Mouse (Mus musculus): ENCODE results near the gene Castor1.
A peak's percentile ranks its signal among the peaks of the same experiment; 100 is the strongest.
"Not testable (repeated sequence)": the region's sequence is repeated elsewhere in the genome, so short reads cannot be mapped to it uniquely, and the experiment has no call there.

Gene Castor1

DNA sequence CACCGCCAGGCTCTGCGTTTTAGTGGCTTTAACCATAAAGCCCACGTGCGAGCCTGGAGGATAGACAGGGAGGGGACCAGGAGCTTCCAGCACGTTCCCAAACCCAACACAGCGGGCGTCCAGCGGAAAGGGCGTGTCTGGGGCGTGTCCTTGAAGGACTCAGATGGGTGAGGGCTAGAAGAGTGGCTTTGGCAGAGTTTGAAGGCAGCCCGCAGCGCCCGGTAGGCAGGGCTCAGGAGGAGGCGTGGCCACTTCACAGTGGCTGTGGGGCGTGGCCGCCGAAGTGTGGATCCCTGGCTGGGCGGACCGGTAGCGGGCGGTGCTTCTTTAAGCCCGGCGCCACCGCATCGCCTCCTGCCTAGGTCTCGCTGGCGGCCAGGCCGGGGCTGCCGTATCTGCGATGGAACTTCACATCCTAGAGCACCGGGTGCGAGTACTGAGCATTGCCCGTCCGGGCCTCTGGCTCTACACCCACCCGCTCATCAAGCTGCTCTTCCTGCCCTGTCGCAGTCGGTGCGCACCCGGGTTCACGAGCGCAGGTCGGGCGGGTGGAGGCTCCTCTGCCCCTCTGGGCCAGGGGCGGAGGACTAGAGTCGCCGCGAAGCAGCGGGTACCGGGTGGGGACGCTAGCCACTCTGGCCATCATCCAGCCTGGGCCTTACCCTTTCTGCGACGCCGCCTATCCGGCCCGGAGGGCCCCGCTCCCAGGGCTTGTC, at the start of gene Castor1:
Gene Castor1 (plus strand): TSS at position 312 of the 716 bp plus-strand sequence.
- peak; percentile 87 to 88 for DNase-seq

DNA sequence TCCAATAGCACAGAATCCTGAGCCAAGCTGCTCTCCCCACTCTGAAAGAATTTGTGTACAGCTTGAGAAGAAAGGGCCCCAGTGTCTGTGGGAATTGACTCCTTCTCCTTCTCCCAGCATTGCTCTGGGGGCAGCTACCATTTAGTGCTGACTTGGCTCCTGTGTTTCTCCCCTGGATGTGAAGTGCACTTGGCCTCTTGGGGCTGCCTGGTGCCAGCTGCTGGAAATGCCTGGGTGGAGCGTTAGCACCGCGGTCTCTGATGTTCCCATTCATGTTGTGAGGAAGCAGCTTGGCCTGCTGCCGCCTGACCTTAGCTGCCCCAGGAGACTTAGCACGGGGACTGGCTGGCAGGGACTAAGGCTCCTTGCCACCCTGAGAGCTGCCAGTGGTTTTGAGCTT, 43.4 kb upstream of the Castor1 start:
- DNase-seq = no peak

DNA sequence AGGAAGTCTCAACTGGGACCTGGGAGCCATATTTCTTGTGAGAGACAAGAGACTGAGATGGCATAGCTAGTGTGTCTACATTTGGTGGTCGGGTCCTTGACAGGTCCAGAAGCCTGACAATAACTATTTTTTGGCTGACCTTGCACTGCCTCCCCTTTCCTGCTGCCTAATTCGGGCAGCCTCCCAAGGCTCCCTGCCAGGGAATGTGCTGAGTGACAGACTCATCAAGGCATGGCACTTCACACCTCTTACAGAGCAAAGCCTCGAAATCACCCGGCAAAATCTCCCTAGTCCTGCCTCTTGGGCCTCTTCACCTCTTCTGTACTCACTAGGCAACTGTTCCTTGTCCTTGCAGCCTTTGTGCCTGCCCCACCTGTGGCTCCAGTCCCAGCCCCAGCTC, 40.3 kb upstream of the Castor1 start:
- DNase-seq = no peak

DNA sequence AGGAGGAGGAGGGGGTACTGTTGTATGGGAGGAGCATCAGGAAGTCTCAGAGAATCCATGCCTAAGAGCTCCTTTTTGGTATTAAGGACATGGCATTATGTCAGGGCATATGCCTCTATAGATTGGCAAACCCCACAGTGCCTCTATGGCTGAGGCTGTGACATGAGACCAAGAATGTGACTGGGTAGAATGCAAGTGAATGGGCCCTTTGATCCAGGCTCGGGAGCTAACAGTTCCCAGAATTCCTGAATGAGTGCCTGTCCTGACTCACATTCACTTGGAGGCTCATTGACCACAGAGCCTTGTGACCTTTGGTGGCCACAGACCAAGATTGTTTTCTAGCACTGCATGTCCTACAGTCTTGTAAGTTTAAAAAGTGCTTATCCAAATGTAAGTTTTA, 36.0 kb upstream of the Castor1 start:
- DNase-seq = no peak

- no peak for DNase-seq
Measured at GRCm38 (mm10) chr11:4183511-4183910, 34.5 kb upstream of the Castor1 start.

- DNase-seq = peak; percentile 23 to 35
Measured at GRCm38 (mm10) chr11:4184251-4184952, 33.6 kb upstream of the Castor1 start.

- DNase-seq = not testable (repeated sequence)
Measured at GRCm38 (mm10) chr11:4185480-4185879, 32.5 kb upstream of the Castor1 start.

DNA sequence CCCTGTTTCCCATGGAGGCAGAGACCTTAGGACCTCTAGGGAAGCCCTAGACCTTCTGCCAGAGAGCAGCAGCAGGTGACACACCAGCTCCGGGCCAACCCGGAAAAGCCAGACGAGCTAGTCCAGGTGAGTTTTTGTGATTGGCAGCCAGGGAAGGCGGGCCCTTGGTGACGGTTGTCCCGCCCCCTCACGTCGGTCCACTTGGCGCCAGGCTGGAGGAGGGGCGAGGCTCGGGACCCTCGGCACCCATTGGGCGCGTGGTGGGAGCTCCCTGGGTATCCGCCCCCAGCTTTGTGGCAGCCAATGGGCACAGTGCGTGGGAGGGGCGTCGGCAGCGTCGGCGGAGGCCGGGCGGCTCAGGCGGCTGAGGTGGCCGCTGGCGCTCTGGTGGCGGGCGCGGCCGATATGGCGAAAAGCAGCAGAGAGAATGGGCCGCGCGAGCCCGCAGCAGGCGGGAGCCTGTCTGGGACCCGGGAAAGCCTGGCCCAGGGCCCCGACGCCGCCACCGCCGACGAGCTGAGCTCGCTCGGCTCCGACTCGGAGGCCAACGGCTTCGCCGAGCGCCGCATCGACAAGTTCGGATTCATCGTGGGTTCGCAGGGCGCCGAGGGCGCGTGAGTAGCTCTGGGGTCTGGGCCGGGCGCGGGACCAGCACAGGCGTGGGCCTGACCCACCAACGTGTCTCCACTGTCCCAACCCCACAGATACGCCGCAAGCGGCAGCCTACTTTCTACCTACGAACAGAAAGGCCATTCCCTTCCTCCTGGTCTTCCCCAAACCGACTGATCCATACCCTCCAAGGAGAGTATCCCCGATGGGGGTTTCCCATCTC, 31.3 kb upstream of the Castor1 start, which contains the start of gene Tbc1d10a:
Gene Tbc1d10a (plus strand): TSS at position 304 of the 832 bp plus-strand sequence.
- peak; percentile 98 for DNase-seq

DNA sequence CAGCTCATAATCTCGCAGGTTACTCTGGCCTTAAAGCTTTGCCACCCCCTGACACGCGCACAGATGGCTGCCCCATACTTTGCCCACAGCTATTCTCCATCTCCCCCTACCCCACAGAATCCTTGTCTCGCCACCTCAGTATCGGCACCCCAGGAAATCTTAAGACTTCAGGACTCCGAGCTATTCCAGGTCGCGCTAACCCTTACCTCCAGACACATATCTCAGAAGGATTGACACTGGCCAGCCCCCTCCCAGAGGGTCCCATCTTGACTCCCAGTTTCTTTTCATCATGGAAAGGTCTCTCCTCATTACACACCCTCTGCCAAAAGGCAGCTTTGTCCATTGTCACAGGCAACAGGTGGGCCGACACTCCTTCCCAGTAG, 30.7 kb upstream of the Castor1 start:
- no peak for DNase-seq

DNA sequence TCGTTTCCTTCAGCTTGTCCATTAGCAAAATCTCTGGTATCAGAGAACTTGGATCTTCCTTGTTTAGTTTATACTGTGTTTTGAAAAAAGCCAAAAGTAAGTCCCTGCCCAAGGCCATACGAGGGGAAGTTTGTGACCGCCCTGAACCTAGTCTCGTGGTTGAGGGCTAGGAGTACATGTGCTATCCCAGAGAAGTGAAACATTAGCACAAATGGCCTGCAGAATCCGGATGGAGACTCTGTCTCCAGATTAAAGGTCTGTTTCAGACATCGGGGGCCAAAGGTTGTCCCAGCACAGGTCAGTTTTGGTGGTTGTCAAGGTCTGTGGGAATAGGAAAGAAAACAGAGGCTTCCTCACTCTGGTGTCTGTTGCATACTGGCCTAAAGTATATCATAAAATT, 28.8 kb upstream of the Castor1 start:
- DNase-seq = no peak

- DNase-seq = no peak
Measured at GRCm38 (mm10) chr11:4190677-4191076, 27.3 kb upstream of the Castor1 start.

GRCm38 (mm10) chr11:4192757-4193156, 25.3 kb upstream of the Castor1 start:
- no peak for DNase-seq

DNA sequence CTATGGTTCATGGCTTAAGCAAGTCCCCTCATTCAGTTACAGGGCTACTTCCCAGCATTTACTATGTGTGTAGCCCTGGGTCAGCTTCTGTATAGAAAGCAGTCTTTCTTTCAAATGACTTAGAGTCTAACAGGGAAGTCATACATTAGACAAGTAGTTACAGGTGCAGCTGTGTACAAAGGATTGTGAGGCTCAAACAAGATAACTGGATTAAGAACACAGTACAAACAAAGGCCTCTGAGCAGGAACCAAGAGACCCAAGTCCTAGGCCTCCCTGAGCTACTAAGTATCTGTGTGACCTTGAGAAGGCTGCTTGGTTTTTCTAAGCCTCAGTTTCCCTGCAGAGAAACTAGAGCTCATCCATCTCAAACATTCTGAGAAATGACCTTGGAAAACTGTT, 24.6 kb upstream of the Castor1 start:
- DNase-seq = no peak

- DNase-seq = peak; percentile 74 to 81
Measured at GRCm38 (mm10) chr11:4195597-4196031, 22.4 kb upstream of the Castor1 start.

- DNase-seq = no peak
Measured at GRCm38 (mm10) chr11:4196636-4197035, 21.4 kb upstream of the Castor1 start.

DNA sequence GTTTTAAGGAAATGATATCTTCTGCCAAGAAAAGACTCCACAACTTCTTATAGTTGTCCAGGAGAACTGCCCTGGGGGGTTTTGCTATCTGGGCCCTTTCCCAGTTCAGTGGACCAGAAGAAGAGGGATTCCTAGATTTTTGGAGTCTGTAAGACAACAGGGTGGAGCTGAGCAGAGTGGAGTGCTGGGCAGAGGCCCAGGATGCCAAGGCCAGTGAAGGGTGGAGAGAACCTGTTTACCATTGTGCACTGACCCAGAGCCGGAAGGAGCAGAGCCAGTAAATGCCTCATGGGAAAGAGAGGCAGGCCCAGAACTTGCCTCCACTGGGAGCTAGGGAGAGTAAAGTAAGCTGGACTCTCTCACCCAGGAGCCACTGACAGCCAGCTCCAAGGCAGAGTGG, 20.3 kb upstream of the Castor1 start:
- peak in 1 of 2 experiments; percentile 19 for DNase-seq

DNA sequence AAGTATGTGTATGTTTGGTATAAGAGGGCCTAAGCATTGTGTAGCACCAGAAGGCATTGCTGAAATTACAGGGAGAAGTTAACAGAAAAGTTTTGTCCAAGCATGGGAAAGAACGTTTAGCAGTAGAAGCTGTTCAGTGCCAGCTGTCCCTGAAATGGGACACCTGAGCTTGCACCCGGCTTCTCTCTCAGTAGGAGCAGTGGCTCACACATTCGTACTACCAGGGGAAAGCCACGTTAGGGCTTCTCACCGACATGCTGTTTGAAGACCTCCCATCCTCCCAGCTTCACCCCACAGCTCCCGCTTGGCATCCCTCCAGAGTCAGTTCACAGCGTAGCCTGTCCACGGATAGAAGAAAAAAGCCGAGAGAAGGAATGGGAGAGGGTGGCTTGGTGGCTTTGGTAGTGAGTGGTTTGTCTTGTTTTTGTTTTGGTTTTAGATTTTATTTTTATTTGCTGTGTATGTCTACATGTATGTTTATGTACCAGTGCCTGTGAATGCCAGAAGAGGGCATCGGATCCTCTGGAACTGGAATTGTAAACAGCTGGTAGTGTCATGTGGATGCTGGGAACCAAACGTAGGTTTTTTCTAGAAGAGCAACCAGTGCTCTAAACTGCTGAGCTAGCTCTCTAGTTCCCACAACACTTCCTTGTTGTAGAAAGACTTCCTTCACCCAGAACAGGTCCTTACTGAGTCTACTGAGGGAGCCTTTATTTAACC, 15.9 kb upstream of the Castor1 start:
- no peak for DNase-seq

GRCm38 (mm10) chr11:4202995-4203704, 14.9 kb upstream of the Castor1 start:
- no peak for DNase-seq

DNA sequence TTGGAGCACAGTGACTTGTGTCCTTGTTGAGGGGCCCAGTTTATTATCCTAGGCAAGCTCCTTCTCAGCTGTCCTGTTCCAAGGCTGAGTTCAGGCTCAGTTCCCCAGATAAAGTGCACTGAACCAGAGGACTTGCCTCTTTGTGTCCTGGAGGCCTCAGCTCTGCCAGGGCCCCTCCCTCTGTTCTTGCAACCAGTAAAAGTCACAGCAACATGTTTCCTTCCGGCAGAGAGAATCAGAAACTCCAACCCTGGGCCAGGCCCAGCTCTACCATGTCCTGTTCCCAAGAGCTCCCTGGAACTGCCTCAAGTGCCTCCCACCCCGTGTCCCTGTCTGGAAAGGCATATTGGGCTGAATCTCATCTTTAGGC, 14.3 kb upstream of the Castor1 start:
- DNase-seq = no peak

GRCm38 (mm10) chr11:4205097-4205655, 12.8 kb upstream of the Castor1 start:
- no peak for DNase-seq

GRCm38 (mm10) chr11:4205951-4206350, 12.1 kb upstream of the Castor1 start:
- no peak for DNase-seq

DNA sequence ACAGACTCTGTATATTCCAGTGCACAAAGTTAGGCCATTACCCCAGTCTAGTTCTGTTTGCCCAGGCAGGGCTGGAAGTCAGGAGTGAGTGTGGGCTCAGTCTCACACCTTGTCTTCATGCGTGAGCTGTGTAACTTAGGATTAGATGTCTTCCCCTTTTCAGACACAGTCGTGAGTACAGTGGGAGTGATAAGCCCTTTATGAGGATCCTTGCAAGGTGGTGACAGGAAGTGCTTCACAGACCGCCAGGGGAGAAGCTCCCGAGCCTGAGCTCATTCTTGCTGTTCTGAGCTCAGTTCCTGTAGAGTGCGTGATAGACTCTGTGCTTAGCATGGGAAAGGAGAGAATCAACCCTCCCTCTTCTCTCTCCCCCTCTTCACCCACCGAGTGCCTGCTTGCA, 11.5 kb upstream of the Castor1 start:
- DNase-seq = no peak
